Mouse (Mus musculus) layer of hippocampus, adult 9-11 months (tissue): ENCODE measurements around the gene Ppp2r5c.

Experiments used
- DNase-seq: peaks from one replicate; pipeline ENCODE4 v3.0.0; 2022

The Ppp2r5c gene

DNA sequence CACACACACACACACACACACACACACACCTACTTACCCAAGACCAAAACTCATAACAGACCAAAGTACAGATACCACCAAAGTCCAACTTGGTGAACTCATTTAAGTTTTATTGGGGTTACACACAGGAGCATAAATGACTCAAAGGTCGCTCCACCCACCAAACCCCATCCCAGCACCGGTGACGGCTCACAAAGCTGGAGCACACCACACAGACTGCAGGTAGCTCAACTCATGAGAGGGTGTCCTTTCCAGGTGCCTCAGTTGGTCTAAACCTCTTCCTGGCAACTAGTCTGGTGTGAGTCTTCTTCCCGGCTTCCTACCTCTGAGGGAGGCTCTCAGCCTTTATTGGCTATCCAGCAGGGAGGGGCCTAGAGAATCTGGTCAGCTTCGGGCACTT is 2.4 kb upstream of the Ppp2r5c start:
- DNase-seq, result no peak

DNA sequence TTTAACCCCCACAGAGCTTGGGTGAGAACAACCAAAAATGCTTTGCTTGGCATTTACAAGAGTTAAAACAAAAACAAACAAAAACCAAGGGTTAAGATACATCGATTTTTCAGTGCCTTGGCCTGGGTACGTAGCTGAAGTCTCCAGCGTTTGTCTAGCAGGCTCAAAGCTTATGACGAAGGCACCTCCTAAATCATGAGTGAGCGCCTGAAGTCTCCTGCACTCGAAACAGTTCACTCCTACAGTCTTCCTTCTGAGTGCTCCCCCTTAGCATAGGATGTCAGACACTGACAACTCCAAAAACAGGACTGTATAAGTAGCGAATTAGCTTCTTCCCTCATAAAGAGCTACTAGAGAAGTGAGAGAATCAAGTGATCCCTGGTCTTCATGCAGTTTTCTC is 1.1 kb upstream of the Ppp2r5c start:
- no peak for DNase-seq

DNA sequence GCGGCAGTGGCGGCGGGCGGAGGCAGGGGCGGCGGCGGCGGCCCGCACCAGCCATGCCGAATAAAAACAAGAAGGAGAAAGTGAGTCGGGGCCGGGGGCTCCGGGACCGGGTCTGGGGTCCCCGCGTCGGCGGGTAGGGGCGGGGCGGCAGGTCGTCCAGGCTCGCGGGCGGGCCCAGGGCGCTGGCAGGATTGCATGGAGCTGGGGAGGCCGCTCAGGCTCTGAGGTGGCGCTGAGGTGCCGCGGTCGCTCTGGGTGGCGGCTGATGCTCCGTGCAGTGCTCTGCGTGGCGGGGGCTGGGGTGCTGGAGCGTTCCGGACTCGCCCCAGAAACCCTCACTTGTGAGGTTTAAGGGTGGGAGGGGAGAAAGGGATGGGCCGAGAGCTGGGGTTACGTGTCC is 386 bp downstream of the Ppp2r5c start:
- no peak for DNase-seq

DNA sequence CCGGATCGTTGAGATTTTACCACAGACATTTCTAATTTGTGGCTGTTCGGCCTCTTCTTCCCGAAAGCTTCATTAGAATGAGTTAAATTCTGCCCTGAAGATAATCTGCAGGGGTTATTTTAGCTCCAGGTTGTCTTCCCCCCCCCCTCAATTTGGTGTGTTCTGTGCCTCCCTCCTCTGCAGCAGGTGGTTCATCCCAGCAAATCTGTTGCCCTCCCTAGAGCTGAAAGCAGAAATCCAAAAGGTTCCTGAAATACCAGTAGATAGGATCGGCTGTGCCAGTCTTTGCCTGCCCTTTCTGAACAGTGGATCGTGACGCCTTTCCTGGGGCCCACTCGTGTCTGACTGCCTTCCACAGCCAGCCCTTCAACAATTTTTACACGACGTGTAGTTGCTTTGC is 1.8 kb downstream of the Ppp2r5c start:
- DNase-seq, result no peak

DNA sequence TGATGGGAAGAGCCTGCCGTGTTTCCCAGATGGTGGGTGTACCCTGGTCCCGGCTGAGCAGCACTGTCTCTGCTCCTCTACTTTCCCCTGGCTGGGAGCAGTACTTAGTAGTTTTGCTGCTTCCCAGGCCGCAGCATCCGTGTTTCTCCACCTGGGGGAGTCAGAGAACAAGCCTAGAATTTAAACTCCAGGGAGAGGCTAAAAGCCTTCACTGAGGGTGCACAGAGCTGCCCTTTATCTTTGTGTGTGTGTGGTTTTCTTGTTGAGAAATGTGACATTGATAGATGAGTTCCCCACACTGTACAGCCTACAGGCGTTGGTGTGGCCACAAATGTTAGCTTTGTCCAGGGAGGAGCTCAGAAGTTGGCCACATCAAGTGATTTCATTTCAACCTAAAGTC is 7.3 kb downstream of the Ppp2r5c start:
- no peak for DNase-seq

DNA sequence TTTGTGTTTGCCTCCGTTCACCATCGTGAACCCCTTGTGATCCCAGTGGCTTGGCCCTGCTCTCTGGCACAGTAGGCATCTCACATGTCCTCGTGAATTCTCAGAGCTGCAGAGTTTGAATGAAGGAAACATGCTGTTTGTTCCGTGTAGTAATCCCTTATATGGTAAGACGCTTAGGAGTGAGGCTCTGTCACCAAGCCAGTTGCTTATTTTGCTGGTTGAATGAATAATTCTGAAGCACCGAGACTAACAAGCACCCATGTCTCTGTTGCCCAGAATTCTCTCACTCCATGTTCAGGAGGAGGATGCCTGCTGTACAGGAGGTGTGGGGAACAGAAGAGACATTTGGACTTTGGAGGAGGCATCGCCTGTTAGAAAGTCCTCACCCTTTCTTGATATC is 9.1 kb downstream of the Ppp2r5c start:
- DNase-seq, result no peak

DNA sequence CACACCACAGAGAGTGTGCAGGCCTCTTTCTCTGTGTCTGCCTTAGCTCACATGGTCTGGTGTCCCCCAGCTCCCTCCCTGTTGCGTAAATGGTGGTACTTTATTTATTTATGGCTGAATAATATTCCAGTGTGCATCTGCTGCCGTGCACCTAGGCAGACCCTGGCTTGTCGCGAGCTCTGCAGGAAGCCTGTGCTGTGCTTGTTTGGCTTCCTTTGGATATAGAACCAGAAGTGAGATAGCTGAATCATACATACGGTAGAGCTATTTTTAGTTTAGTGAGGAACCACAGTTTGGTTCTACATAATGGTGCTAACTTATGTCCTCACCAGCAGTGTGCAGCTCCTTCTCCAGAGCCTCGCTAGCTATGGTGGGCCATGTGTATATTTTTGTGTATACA is 11.7 kb downstream of the Ppp2r5c start:
- no peak for DNase-seq

DNA sequence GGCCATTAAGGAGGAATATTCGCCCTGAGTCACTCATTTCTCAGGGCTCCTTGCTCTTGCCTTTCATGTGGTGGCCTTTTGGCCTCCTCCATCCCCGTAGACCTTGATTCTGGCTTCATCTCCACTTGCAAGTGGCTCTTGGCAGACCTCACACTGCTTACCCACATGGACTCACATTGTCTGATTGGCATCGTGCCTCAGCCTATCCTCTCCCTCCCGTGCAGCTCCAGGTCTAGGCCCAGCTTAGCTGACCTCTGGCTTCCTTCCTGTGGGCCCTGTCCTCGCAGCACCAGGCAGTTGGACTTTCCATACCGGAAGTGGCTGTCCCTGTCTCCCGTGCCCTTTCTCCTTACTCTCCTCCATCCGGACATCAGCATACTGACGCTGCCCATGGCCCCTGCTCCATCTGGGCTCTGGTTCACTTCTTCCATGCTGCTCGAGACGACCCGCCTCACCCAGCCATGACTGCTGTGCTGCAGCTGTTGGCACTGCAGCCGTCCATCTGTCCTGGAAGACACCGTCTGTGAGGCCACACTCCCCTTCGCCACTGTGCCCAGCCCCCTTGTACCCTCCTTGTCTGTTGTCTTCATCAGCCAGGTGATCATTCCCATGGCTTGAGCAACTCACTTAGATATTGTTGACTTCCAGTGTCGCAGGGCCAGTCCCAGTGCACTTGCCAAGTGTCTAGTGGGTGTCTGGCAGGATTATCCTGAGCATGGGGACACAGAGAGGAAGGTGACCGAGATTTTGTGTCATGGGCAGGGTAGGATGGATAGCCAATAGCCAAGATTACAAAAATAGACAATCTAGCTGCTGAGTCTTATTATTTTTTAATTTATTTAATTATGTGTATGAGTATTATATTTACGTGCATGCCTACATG is 13.7 kb downstream of the Ppp2r5c start:
- DNase-seq, result no peak

DNA sequence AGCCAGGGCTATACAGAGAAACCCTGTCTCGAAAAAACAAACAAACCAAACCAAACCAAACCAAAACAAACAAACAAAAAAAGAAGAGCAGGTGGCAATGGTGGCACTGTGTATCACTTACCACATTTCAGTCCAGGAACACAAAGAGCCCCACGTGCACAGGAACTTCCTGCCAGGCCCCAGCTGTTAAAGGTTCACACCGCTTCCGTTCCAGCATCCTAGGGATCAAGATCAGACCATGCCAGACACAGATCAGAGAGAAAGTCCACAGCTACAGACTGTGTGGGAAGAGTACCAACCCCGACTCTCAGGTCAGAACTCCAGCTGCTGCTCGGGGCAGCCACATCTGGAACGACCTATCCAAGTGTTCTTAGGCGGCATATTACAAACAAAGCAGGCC is 16.8 kb downstream of the Ppp2r5c start:
- DNase-seq, result no peak

DNA sequence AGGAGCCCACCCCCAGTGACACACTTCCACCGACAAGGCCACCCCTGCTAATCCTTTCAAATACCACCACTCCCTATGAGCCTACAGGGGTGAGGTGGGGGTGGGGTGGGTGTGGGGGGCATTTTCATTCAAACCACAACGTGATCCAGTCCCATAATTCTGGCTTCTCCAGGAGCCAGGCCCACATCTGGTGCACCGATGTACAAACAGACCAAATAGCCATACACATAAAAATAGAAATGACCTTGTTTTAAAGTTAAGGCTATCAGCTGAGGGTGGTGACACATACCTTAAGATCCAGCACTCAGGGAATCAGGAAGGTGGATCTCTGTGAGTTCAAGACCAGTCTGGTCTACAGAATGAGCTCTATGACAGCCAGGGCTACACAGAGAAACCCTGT is 24.5 kb downstream of the Ppp2r5c start:
- DNase-seq, result no peak

DNA sequence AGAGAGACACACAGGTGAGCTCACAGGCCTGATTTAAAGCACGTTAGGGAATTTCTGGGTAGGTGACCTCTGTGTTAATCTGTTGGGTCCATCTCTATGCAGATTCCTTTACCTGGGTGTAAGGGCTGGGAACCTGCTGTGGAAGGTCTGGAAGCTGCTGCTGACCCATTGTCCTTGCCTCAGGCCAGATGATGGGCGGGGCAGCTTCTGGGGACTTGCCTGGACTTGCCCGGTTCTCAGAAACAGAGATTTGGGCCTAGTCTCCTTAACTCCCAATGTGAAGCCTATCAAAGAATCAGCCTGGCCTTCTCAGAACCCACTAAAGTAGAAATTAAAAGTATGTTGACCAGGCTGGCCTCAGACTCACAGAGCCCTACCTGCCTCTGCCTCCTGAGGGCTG is 25.3 kb downstream of the Ppp2r5c start:
- no peak for DNase-seq

DNA sequence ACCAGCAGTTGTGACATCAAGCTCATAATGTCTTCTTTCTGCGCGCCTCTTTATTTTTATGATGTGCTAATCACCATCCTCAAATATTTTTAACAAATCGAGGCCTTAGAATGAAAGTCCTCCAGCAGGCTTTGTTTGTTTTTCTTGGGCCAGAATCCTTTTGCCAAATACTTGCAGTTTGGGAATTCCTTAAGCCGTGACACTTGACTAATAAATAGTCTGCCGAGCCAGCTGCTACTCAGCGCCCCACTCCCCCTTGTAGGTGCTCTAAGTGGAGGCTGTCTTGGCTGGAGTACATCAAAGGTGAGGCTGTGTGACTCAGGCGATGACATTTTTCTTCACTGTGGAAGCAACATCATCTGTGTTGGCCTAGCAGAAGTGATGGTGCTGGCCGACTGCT is 27.6 kb downstream of the Ppp2r5c start:
- no peak for DNase-seq

DNA sequence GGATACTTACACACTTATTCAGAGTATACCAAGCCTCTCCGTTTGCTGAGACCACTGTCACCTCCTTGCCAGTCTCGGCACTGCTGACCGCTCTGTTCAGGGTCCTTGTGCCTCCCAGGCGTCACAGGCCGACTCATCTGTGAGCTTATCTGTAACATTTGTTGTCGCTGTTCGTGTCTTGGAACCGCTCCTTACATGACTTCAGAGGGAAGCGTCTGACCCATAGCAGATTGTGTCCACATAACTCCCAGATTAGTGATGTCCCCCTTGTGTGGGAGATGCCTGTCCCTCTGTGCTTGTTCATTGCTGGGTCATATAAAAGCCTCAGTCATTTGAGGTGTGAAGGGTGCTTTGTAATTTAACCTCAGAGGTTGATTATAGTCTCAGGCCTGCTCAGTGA is 29.6 kb downstream of the Ppp2r5c start:
- DNase-seq, result no peak

DNA sequence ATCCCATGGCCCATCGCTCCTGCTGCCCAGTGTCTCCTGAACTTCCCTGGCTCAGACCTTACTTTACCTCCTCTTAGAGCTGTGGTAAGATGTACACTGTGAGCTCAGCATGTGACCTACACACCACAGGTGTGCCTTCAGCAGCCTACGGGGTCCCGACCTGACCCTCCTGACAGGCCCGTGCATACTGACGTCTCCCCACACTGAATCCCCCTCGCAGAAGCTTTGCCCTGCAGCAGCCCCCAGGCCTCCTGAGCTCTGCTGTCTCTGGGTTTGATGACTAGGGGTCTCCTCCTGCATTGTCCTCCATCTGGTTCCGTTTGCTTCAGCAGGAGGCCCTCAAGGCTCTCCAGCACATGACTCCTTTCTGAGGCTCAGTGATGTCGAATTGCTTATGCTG is 31.0 kb downstream of the Ppp2r5c start:
- DNase-seq, result no peak

DNA sequence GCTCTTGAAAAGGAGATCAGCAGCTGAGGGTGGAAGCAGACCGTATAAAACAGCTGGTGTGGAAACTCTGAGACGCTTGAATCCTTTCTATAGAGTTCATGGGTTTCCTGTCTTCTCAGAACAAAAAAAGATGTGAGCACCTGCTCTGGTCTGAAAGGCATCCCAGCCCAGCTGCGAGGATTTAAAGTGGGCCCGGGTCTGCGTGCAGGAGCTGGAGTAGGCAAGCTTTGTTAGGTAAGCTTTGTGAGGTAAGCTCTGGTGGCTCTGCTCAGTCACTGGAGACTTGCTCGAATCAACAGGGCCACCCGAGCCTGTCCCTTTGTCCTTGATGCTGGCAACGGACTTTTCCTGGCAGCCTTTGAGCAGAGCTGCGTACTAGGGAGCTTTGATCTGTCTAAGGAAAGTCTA is 31.7 kb downstream of the Ppp2r5c start:
- DNase-seq, result no peak

DNA sequence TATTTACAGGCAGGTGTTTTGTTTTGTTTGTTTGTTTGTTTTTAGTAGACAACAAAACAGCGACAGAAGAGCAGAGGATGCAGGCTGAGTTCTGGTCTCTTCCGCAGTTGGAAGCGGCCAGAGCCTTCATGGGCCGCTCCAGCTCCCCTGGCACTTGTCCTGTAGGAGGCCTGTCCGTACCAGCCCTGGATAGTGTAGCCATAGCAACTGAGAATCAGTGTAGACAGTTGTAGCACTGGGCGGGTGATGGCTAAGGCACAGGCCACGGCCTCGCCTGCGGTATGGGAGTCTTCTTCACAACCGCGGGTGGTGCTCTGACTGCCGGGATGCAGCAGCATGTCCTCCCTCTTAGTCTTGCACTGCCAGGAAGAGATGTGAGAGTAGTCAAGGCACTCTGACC is 32.3 kb downstream of the Ppp2r5c start:
- no peak for DNase-seq

DNA sequence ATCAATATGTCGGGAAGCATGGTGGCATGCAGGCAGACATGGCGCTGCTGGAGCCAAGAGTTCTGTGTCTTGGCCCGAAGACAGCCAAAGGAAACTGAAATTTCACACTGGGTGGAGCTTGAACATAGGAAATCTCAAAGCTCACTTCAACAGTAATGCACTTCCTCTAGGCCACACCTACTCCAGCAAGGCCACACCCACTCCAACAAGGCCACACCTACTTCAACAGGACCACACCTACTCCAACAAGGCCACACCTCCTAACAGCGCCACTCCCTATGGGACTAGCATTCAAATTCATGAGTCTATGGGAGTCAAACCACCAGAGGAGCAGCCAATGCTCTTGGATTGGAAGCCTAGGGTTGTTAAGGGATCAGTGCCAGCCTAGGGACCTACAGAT is 33.8 kb downstream of the Ppp2r5c start:
- DNase-seq, result no peak

DNA sequence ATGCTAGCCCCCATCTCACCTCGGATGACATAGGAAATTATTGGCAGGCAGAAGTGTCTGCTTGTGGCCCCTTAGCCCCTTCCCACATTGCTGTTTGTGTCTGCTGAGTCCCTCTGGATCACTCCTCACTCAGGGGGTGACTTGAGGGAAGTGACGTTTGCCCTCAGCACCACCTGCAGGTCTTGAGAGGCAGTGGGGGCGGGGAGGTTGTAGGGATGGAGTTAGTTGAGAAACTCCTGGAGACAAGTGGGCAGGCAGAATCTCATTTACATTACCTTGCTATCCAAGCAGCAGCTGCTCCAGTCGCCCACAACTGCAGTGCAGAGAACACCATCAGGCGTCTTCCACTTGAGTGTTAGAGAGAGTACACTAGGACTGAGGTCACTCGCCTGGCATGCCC is 36.8 kb downstream of the Ppp2r5c start:
- DNase-seq, result no peak

DNA sequence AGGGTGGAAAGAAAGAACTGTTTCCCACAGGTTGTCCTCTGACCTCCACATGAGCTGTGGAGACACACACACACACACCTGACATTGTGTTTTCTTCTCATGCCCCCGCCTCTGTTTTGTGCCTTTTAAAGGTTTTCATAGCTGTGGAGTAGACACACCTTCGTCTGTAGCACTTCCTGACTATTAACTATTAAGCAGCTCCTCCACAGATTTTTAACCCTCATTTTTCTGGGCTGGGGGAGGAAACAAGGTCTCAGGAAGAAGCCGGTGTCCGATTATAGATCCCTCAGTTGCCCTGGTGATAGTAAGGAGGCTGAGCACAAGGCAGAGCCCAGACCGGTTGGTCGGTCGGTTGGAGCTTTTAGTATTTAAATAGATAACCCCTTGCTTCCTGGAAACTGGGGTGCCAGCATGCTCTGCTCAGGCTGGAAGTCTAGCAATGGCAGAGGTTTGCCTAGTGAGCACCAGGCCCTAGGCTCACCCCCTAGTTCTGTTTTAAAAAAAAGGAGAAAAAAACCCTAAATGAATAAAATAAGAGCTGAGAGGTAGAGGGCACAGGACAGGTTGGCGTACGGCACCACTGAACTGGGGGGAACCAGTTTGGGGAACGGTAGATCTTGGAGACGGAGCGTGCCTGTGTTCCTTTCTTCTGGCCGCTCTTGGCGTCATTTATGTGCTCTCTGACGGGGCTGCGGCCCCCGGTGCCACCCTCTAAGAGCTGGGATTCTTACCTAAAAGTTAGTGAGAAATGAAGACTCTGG is 38.1 kb downstream of the Ppp2r5c start:
- no peak for DNase-seq

DNA sequence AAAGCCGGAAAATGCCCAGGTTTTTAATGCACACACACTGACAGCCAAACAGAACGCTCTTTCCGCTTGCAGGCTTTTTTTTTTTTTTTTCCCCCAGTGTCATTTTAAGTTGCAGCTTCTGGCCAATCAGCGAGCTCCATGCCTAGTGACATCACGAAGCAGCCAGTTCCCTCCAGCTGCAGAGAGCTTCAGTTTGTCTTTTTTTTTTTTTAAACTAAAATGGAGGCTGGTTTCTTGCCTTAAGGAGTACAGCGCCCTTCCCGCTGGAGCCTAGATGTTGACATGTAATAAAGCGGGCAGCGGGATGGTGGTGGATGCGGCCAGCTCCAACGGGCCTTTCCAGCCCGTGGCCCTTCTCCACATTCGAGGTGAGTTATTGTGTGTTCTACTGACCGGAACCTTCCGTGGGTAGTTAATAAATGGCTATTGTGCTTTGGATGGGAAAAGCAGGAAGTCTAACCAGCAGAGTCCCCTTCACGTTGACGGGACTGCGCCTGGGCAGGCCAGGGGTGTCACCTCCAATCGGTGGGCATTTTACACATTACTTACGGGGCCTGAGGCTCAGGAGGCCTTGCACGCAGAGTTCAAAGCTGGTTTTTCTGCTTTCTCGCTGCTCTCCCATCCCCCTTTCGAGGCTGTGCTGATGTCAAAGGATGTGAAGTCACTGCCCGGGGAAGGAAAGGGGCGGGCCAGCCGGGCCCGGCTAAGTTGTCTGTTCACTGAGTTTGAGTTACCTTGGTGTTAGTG is 38.8 kb downstream of the Ppp2r5c start:
- peak; percentile 92 for DNase-seq

DNA sequence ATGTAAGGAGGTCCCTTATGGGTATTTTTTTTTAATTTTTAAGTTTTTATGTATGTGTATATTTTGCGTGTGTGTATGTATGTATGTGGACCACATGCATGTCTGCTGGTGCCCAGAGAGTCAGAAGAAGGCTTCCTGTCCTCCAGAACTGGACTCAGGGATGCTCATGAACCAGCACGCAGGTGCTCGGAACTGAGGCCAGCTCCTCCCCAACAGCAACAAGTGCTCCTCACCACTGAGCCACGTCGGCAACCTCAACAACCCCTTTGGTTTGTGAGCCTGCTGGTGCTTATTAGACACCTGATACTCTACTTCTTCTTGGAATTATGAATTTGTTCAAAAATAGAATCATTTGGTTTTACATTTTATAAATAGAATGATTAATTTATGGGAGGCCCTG is 39.9 kb downstream of the Ppp2r5c start:
- no peak for DNase-seq

DNA sequence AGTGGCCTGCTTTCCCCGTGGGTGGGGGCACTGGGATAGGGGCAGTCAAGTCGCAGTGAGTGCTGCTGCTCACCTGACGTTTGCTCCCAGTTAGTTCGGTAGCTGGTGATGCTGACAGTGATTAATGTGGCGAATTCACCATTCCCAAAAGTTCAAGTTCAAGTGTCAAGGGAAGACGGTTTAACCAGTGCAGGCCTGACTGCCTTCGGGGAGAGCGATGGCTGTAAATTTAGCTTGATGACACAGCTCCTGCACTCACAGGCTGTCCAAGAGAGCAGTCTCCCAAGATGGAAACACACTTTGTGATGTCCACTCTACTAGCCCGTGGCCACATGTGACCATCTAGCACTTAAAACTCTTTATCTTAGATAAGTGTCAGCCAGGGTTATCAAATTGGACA is 41.1 kb downstream of the Ppp2r5c start:
- no peak for DNase-seq

DNA sequence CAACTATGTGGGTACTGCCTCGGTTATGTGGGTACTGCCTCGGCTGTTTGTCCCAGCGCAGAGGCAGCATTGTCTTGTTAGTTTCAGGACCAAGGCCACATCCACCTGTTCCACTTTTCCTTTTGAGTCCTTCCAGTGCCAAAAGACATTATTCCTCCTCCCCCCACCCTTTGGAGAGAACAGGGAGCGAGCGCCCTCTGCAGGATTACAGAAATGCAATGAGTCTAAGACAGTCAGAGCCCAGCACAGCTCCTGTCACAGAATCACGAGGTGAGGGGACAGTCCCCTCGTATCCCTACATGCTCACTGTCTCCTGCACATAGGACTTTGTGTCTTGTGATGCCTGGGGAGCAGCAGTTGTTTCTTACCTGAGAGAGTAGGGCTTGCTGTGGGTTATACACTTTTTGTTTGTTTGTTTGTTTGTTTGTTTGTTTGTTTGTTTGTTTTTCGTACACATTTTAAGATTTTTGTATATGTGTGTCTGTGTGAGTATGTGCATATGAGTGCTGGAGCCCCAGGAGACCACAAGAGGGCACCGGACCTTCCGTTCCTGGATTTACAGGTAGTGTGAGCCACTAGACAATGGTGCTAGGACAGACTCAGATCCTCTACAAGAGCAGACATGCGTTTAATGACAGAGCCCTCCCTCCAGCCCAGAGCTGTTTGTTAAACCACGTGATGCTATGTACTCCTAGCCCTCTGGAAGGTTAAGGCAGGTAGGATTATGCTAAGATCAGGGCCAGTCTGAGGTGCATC is 43.2 kb downstream of the Ppp2r5c start:
- no peak for DNase-seq
